Mouse (Mus musculus) small intestine, adult 2 months (tissue): ENCODE results near the gene Tead1. TPM values are rescaled to one million over a fixed set of nuclear protein-coding genes. Genes with fewer than 3 reads are reported as not detected.

Experiments used
- H3K27ac ChIP-seq: fragments of 200-500 bp; 2 replicates; pipeline ENCODE4 v1.5.1; 2012; ENCODE audit warnings: low read depth, low read length, control low read depth, inconsistent platforms; ENCODE audit not compliant: insufficient read depth
- H3K27me3 ChIP-seq: fragments of 200-500 bp; 2 replicates; pipeline ENCODE4 v1.6.1; 2012; ENCODE audit warnings: mild to moderate bottlenecking, moderate library complexity, low read length, inconsistent platforms; ENCODE audit not compliant: control insufficient read depth, insufficient read depth
- H3K36me3 ChIP-seq: fragments of 200-500 bp; 2 replicates; pipeline ENCODE4 v1.6.1; 2012; ENCODE audit warnings: mild to moderate bottlenecking, low read length, control low read depth, inconsistent platforms; ENCODE audit not compliant: control insufficient read depth, insufficient read depth
- H3K4me1 ChIP-seq: fragments of 200-500 bp; 2 replicates; pipeline ENCODE4 v1.6.1; 2012; ENCODE audit warnings: low read length, inconsistent platforms, mixed read lengths; ENCODE audit not compliant: control insufficient read depth, insufficient read depth, insufficient read length
- H3K4me3 ChIP-seq: fragments of 200-500 bp; 2 replicates; pipeline ENCODE4 v1.5.1; 2012; ENCODE audit warnings: low read depth, mild to moderate bottlenecking, control low read depth, inconsistent platforms, low read length, moderate library complexity
- CTCF ChIP-seq: fragments of 200-500 bp; IDR thresholded peaks from 2 replicates; pipeline ENCODE4 v1.5.1; 2012; ENCODE audit warnings: low read depth, mild to moderate bottlenecking, control low read depth, inconsistent platforms, low read length, moderate library complexity, mixed read lengths; ENCODE audit not compliant: insufficient replicate concordance, insufficient read length; ENCODE audit errors: extremely low read depth
- POLR2A ChIP-seq: fragments of 200-500 bp; IDR thresholded peaks from 2 replicates; pipeline ENCODE4 v1.6.1; 2012; ENCODE audit warnings: low read depth, mild to moderate bottlenecking, control low read depth, inconsistent platforms, low read length, moderate library complexity
- WGBS: fragments of 180-500 bp; shearing (Covaris S2); methylation state at CpG from one replicate; pipeline ENCODE4 v1.1.7; 2018; 5-methylcytosine and 5-hydroxymethylcytosine counted together
- polyA plus RNA-seq: library from polyadenylated mRNA; depleted of rRNA; stranded (reverse); fragments of >200 nt; gene quantifications from 2 replicates; pipeline ENCODE4 v1.2.3, GENCODE M21; 2012

The Tead1 gene
- polyA plus RNA-seq, 1 experiment: 3.7 TPM

DNA sequence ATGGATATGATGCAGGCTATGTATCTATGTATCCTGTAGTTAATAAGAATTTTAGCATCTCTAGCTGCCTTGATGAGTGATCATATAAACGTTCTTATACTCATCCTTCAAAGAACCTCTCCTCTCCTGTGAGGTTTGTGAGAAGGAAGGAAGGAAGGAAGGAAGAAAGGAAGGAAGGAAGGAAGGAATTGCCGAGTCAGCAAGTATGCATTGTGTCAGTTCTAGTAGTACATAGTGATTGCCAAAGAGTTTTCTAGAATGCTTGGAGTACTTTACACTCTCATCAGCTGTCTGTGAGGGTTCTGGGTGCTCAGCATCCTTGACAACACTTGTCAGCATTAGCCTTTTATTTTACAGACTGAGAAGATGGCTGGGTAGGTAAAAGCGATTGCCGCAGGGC, 69.2 kb downstream of the Tead1 start:
- H3K4me3 ChIP-seq: no peak overlapping the region

DNA sequence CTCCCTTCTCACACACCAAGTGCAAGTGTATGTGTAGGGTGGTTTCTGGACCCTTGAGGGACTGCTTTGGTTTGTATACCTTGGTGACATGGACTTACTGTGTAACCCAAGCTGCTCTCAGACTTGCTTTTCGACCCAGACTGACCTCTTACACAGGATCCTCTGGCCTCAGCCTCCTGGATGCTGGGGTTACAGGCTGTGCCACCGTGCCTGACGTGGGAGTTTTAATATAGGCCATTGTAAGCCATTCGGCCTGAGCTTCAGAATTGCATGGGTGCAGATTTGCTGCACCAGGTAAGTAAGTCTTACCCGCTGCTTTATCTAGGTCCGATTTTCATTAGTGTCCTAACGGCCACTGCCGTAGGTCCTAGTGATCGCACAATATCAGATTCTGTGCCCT, 71.0 kb downstream of the Tead1 start:
- 94% methylated on average over 9 of the region's 9 CpGs for WGBS
- Histone ChIP-seq H3K4me3 (no peak overlapping the region), H3K27ac (no peak overlapping the region), H3K4me1 (no peaks in the 10 kb centered on the region), H3K27me3 (no peaks in the 10 kb centered on the region), H3K36me3 (no peaks in the 10 kb centered on the region)
- TF ChIP-seq CTCF (no peak), POLR2A (no peak)

More for the DNA sequence above, 69.2 kb downstream of the Tead1 start:
- no peaks in the 10 kb centered on the region for H3K36me3 ChIP-seq
- no peak overlapping the region for H3K27ac ChIP-seq
- H3K27me3 ChIP-seq: no peaks in the 10 kb centered on the region
- 92% methylated on average over 4 of the region's 4 CpGs for WGBS
- TF ChIP-seq CTCF (no peak), POLR2A (no peak)
- H3K4me1 ChIP-seq: peaks cover 5% of the 10 kb centered on the region; the same call in 1 of the 2 replicates

DNA sequence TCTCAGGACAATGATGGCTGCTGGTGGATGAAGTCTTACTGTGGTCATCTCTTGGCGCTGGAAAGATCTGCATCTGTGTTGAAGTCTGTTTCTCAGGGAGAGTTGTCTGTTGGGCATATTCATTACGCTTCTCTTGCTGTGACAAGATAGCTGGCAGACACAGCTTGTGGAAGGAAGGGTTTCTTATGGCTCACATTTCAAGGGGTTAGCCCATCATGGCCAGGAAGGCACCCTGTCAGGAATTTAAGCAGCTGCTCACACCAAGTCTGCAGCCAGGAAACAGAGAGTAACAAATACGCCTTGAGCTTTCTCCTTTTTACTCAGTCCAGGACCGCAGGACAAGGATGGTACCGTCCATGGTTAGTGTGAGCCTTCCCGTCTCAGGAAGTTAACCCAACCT, 73.2 kb downstream of the Tead1 start:
- no peak for TF ChIP-seq POLR2A
- TF ChIP-seq CTCF: no peak
- Histone ChIP-seq H3K4me1 (no peaks in the 10 kb centered on the region), H3K4me3 (no peak overlapping the region), H3K36me3 (no peaks in the 10 kb centered on the region), H3K27me3 (no peaks in the 10 kb centered on the region), H3K27ac (no peak overlapping the region)
- WGBS: 95% methylated on average over 6 of the region's 6 CpGs

DNA sequence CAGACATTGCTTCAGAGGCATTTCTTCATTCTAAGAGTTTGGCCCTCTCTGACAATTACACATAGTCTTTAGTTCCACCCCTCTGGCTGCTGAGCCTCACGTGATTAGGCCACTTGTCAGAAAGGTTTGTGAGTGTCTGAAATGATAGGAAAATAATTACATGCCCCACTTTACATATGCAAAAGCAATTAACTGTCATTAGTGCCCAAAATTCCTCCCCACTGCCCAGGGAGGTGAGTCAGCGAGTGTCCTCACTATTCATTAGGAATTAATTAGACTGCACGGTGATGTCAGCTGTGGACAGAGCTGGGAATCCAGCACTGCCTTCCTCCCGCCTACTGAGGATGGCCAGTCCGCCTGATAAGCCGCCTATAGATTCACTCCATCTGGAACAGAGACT, 74.2 kb downstream of the Tead1 start:
- TF ChIP-seq POLR2A (no peak), CTCF (no peak)
- Histone ChIP-seq H3K4me3 (no peak overlapping the region), H3K27ac (no peak overlapping the region), H3K36me3 (no peaks in the 10 kb centered on the region), H3K4me1 (no peaks in the 10 kb centered on the region), H3K27me3 (no peaks in the 10 kb centered on the region)
- 80% methylated on average over 6 of the region's 6 CpGs for WGBS

DNA sequence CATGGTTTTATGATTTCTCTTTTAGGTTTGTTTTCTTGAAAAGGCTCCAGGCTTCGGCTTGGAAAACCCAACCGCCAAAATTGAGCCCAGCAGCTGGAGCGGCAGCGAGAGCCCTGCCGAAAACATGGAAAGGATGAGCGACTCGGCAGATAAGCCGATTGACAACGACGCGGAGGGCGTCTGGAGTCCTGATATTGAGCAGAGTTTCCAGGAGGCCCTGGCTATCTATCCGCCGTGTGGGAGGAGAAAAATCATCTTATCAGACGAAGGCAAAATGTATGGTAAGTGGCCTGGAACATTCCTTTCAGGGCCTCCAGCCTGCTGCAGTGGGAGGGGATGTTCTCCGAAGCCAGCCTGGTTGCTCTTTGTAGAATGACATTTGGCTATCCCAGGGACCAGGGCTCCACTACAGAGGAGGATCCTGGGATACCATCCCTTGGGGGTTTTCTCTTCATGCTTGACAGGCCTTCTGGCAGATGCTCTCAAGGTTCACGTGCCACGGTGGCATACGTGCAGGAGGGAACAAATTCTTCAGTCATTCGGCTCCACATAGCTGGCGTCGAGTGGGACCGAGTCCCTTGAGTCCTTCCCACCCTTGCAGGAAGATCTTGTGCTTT, 80.3 kb downstream of the Tead1 start:
- H3K27me3 ChIP-seq: no peaks in the 10 kb centered on the region
- H3K27ac ChIP-seq: no peak overlapping the region
- 91% methylated on average over 23 of the region's 23 CpGs for WGBS
- H3K36me3 ChIP-seq: no peaks in the 10 kb centered on the region
- TF ChIP-seq POLR2A (no peak), CTCF (no peak)
- peaks cover 12% of the 10 kb centered on the region; the same call in 1 of the 2 replicates for H3K4me1 ChIP-seq
- no peak overlapping the region for H3K4me3 ChIP-seq

DNA sequence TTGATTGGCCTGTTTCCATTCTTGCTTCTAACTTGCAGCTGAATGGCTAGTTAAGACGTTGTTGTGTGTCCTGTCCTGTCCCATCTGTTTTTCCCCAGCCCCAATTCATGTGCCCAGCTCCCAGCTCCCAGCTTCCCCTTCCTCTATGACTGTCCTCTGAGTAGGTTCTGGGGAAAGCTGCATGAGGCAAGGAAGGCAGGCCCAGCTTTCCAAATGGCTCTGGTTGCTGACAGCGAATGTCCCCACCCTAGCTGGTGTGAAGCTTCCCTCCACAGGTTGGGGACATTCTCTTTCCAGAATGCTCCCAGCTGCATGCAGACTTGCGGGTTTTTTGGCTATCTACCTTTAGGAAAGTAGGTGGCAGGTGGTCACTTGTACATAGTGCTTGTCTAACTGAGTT, 81.2 kb downstream of the Tead1 start:
- H3K27ac ChIP-seq: no peak overlapping the region
- no peak for TF ChIP-seq CTCF
- no peak for TF ChIP-seq POLR2A
- no peaks in the 10 kb centered on the region for H3K27me3 ChIP-seq
- 75% methylated on average over 3 of the region's 3 CpGs for WGBS
- peaks cover 12% of the 10 kb centered on the region; the same call in 1 of the 2 replicates for H3K4me1 ChIP-seq
- H3K4me3 ChIP-seq: no peak overlapping the region
- no peaks in the 10 kb centered on the region for H3K36me3 ChIP-seq

DNA sequence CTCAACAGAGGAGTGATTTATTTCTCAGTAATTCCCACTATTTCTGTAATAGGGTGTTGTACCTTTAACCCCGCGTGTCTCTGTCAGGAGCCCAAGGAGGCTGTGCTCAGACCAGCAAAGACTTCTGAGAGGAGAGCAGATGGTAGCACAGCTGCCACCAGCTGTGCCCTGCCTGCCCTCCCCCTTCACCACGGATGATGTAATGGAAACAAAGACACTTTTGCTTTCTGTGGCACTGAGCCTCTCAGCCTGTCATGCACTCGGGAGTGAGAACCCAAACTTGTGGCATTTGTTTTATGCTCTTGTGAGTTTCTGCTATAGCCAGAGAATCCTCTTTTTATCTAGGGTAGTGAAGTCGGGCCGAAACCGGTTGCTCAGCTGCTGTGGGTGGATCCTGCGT, 81.7 kb downstream of the Tead1 start:
- Histone ChIP-seq H3K27me3 (no peaks in the 10 kb centered on the region), H3K4me1 (peaks cover 12% of the 10 kb centered on the region; the same call in 1 of the 2 replicates), H3K36me3 (no peaks in the 10 kb centered on the region), H3K27ac (peak overlapping the region; percentile 3; the same call in 1 of the 2 replicates), H3K4me3 (no peak overlapping the region)
- no peak for TF ChIP-seq CTCF
- no peak for TF ChIP-seq POLR2A
- WGBS: 39% methylated on average over 8 of the region's 8 CpGs
